ENCODE assay signal across 8 mouse cellular contexts in the genomic region with DNA sequence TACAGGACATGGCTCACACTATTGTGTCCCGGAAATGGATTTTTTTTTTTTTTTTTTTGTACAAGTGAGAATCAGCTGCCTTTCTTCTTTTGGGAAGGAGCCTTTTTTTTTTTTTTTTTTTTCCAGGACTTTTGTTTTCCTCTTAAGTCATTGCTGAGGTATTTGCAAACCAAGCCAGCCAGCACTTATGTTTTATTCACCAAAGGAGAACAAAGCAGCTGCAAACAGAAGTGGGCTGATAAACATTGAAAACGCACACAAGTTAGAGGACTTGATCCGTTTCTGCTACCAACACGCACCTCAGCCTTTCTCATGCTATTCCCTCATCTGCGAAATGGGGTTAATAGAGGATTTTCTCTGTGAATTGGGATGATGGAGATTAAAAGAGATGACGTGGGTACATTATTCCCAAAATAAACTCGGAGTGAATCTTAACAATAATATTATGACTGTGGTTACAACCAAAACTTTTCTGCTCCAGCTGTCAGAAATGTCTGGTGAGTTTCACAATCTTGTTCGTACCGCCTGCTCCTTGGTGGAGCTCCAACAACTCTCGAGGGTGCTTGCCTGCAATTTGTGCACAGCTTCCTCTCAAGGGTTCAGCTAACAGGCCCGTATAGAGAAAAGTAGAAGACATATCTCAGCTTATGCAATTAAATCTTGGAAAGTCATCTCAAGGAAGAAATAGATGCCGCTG. TPM values are rescaled to one million over a fixed set of nuclear protein-coding genes. Genes with fewer than 3 reads are reported as not detected.
DNase-seq lines count a peak whose midpoint lies in the region; ATAC-seq and TF ChIP-seq lines count a peak whose summit lies in the region.

No protein-coding gene starts in this region.

- peak overlapping the region; percentile 82; the same call in 1 of the 2 replicates for H3K4me3 ChIP-seq in G1E (ENCODE audit: low read depth, low read length)
- H3K4me3 ChIP-seq in forebrain, embryonic 10.5 days = peak overlapping the region; percentile 97
- H3K4me3 ChIP-seq in midbrain, embryonic 10.5 days = peak overlapping the region; percentile 70

- no peak for ATAC-seq in G1E (ENCODE audit: extremely low read depth, insufficient number of reproducible peaks, low FRiP score, poor library complexity, severe bottlenecking)

- 15% methylated on average over 12 of the region's 12 CpGs for WGBS in forebrain, embryonic 10.5 days
- WGBS in midbrain, embryonic 10.5 days = 13% methylated on average over 12 of the region's 12 CpGs

- intact Hi-C loops in heart, postnatal 25 days (cut with DNase I) = no loop called here

- H3K27ac ChIP-seq in forebrain, embryonic 10.5 days = peak overlapping the region; percentile 99
- peak overlapping the region; percentile 99 for H3K27ac ChIP-seq in midbrain, embryonic 10.5 days (replicated peaks)

- peak; percentile 84 for DNase-seq in 3T3-L1 (ENCODE audit: low read depth, low spot score)
- DNase-seq in G1E (ENCODE audit: low spot score) = no peak
- DNase-seq in forebrain, embryonic 10.5 days (ENCODE audit: extremely low spot score, low spot score) = no peak
- DNase-seq in heart, postnatal 25 days (ENCODE audit: low spot score) = peak; percentile 41
- DNase-seq in kidney, postnatal 4 days = peak; percentile 28 to 51
- DNase-seq in midbrain, embryonic 10.5 days (ENCODE audit: low spot score) = peak; percentile 26
- DNase-seq in frontal cortex, postnatal 10 days (ENCODE audit: low spot score in 2 of 2) = no peak
- no peak for DNase-seq in left cerebral cortex, adult 8-10 months (ENCODE audit: low spot score in 2 of 2)

- H3K9me3 ChIP-seq in G1E (replicated peaks) = 0 out of 2 replicates have a peak, but pooled peaks cover 3% of the 10 kb centered on the region
- H3K9me3 ChIP-seq in forebrain, embryonic 10.5 days = 0 out of 2 replicates have a peak, but pooled peaks cover 4% of the 10 kb centered on the region
- H3K9me3 ChIP-seq in midbrain, embryonic 10.5 days (replicated peaks) = 0 out of 2 replicates have a peak, but pooled peaks cover 4% of the 10 kb centered on the region

- no peak for TF ChIP-seq CTCF in G1E (IDR thresholded peaks at IDR 0.05; ENCODE audit: low read depth, low read length)

- no peaks in the 10 kb centered on the region for H3K36me3 ChIP-seq in G1E (replicated peaks)
- no peaks in the 10 kb centered on the region for H3K36me3 ChIP-seq in forebrain, embryonic 10.5 days (replicated peaks)
- H3K36me3 ChIP-seq in midbrain, embryonic 10.5 days = no peaks in the 10 kb centered on the region

- H3K4me1 ChIP-seq in G1E (ENCODE audit: insufficient read depth, low read depth, low read length) = peaks cover 20% of the 10 kb centered on the region
- peaks cover 43% of the 10 kb centered on the region for H3K4me1 ChIP-seq in forebrain, embryonic 10.5 days
- H3K4me1 ChIP-seq in midbrain, embryonic 10.5 days = peaks cover 47% of the 10 kb centered on the region

- H3K27me3 ChIP-seq in G1E (ENCODE audit: insufficient read depth, low read length) = peaks cover 8% of the 10 kb centered on the region; the same call in 1 of the 2 replicates
- H3K27me3 ChIP-seq in forebrain, embryonic 10.5 days (ENCODE audit: poor library complexity, severe bottlenecking) = 0 out of 2 replicates have a peak, but pooled peaks cover 5% of the 10 kb centered on the region
- no peaks in the 10 kb centered on the region for H3K27me3 ChIP-seq in midbrain, embryonic 10.5 days (ENCODE audit: low read depth, poor library complexity, severe bottlenecking)

RNA-seq across cellular contexts. Expression of gene Atrnl1, which starts 1.3 kb away (rescaled TPM):
- total RNA-seq in G1E (2014; fragmentation: Nextera tagmentation) = 3.2 and 3.6 TPM in 2 replicates
- total RNA-seq in G1E (2017) = 5.8 and 6.2 TPM in 2 replicates
- polyA plus RNA-seq in G1E (2012) = 0.52 and 0.68 TPM in 2 replicates
- 3.5 and 4.0 TPM in 2 replicates for polyA plus RNA-seq in forebrain, embryonic 10.5 days (2016; fragmentation: Nextera tagmentation; extraction: Ambion mirVana)
- 10 to 100 TPM; 13.8 to 16.1 TPM for total RNA-seq in heart, postnatal 25 days (2021)
- 3.0 and 4.1 TPM in 2 replicates for polyA plus RNA-seq in midbrain, embryonic 10.5 days (2016; fragmentation: Nextera tagmentation; extraction: Ambion mirVana)
- 10 to 100 TPM; 89.3 to 99.2 (median 94.1) TPM for total RNA-seq in left cerebral cortex, adult 8-10 months (2022)

Comparison
In these comparisons a context has a peak if more than half of its experiments do, and no peak if none do; other contexts are left out.
1. DNase-seq: peak in 3T3-L1 (single experiment), heart, postnatal 25 days (single experiment), kidney, postnatal 4 days (2 of 2) and midbrain, embryonic 10.5 days (single experiment); none in G1E (single experiment), forebrain, embryonic 10.5 days (single experiment), frontal cortex, postnatal 10 days (0 of 2) and left cerebral cortex, adult 8-10 months (0 of 2).
2. RNA of gene Atrnl1, which starts 1.3 kb away (total RNA-seq): 89.3 to 99.2 TPM in left cerebral cortex, adult 8-10 months; 13.8 to 16.1 TPM in heart, postnatal 25 days and 3.2 to 6.2 TPM in G1E; every median in the first group is over 4 times any median in the second.
3. Peak in every context shown above with its lines, with median percentiles within 50 percentile points of each other: H3K4me3 ChIP-seq.